Mouse (Mus musculus) layer of hippocampus, adult 9-11 months (tissue): ENCODE data around the gene Htr6.

ENCODE experiments used
- DNase-seq: peaks from one replicate; pipeline ENCODE4 v3.0.0; 2022

The Htr6 gene

GRCm38 (mm10) chr4:139043600-139043999 lies 31.8 kb downstream of the Htr6 start:
- no peak for DNase-seq

DNA sequence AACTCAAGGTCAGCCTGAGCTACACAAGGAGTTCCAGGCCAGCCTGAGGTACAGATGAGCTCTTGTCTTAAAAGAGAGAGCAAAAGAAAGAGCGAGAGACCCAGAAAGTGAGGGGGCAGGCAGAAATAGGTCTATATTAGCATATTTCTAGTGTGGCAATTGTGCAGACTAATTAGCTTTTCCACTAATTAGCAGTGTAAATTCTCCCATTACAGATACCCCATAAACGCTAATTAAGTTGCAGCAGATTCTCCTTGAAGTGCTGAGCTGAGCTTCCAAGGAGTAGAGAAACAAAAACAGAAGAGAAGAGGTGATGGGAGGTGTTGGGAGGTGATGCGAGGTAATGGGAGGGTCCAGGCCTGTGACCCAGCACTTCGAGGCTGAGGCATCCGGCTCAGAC lies 32.8 kb downstream of the Htr6 start:
- no peak for DNase-seq

DNA sequence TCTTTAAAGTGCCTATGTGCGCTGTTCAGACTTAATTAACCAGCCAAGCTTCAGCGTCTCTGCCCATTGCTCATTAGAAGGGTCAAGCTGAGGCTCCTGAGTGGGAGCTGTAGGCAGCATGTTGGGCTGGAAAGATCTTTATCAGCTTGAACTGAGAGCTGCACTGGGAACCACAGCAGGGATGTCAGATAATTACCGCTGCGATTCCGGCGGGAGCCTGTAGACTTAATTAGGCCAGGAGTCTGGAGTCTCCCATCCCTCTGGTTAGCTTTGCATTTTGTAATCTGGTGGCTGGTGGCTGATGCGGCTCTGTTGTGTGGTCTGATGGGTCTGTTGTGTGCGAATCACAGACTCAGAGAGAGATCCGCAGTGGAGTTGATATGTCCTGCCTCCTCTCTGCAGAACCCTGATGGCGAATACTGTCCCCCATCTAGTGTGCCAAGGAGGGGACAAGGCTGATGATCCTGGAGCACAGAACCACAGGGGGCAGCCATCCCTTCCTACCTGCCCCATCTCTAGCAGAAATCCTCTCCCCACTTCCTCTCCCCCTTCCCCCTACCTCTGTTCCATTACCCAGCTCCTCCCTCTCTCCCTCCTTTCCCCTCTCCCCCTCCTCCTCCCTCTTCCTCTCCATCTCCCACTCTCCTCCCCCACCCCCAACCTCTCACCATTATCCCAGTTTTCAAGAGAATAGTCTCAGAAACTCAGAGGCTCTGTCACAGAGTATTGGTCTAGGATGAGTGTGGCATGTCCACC lies 35.1 kb downstream of the Htr6 start:
- no peak for DNase-seq

DNA sequence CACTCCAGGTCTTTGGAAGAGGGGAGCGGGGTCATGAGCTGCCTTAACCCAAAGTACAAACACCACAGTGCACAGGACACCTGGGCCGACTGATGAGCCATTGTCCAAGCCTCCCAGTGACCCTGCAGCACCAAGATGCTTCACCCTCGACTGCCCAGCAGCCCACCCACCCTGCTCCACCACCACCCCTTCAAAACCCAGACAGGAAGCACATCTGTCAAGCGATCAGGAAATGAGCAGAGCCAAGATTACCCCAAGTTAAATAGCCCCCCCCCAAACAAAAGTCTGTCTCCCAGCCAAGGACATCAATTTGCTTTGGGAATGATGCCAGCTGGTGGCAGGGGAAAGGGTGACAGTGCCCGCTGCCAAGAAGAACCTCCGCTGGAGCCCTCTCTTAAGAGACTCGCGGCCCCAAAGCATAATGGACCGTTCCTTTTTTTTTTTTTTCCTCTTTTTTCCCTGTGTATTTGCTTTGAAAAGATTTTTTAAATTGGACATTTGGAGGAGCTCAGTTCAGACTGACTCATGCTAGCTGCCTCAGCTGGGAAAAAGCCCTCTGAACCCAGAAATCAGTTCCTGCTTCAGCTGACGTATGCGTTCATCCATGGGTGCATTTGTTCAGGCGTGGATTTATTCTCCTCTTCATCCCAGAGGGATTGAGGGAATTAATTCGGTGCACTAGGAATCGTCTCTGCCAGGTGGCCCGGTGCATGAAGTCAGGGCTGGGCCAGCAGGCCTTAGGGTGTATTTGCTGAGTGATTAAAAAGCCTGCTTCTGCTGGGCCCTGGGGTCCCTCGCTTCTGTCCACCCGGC lies 37.4 kb downstream of the Htr6 start:
- no peak for DNase-seq

DNA sequence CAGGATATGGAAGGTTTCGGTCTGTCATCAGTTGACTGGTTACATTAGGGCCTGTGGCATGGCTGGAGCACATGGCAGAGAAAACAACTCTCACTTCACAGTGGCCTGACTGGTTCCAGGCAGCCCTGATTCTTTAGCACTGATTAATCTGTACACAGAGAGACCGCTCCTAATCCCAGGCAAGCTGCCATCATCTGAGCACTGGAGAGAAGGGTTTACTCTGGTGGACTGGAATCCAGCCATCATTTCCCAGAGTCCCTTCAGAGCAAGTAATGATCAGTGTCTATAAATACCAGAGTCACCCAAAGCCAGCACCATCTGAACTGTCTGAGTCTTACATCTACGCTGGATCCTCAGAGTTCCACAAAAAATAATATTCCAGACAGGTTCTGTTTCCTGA lies 39.6 kb downstream of the Htr6 start:
- DNase-seq = no peak

DNA sequence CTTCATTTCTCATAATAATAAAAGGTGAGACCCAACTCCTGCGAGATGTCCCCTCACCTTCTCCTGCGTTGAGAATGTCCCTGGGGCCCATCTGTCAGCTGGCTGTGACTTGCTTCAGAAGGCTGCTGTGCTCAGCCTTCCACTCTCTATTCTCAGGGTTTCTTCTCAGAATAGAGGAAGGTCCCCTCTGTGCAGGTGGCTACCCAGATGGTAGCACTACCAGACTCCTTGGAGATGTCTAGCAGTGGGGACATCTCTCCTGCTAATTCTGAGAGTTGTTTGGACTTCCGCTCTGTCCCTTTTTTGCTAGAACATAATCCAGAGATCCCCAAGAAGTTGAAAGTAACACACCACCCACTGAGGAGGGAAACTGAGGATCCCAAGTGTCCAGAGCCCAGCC lies 40.4 kb downstream of the Htr6 start:
- DNase-seq = no peak

GRCm38 (mm10) chr4:139034540-139034939 lies 40.8 kb downstream of the Htr6 start:
- no peak for DNase-seq

DNA sequence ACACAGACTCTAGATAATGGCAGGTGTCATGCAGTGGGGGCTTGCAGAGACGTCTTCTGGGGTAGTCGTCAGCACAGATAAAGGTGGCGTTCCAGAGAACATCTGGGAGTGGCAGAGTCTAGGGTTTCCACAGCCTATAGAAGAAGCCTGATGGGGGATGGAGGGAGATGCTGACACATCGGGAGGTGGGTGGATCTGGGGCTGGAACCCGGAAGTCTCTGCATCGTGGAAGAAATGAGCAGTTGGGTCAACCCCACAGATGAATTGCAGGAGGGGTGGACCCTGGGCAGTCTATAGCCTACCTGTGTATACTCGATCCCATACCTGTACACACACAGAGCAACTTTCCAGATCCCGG lies 41.4 kb downstream of the Htr6 start:
- DNase-seq = no peak

GRCm38 (mm10) chr4:139033263-139034009 lies 41.9 kb downstream of the Htr6 start:
- DNase-seq = no peak

GRCm38 (mm10) chr4:139032521-139032920 lies 42.8 kb downstream of the Htr6 start:
- DNase-seq = no peak

- no peak for DNase-seq
Observed at GRCm38 (mm10) chr4:139030675-139031074, 44.7 kb downstream of the Htr6 start.

- peak; percentile 74 for DNase-seq
Observed at GRCm38 (mm10) chr4:139024379-139024778, 51.0 kb downstream of the Htr6 start.

GRCm38 (mm10) chr4:139020385-139020784 lies 55.0 kb downstream of the Htr6 start:
- DNase-seq = no peak

GRCm38 (mm10) chr4:139019413-139019812 lies 56.0 kb downstream of the Htr6 start:
- no peak for DNase-seq

GRCm38 (mm10) chr4:139018976-139019375 lies 56.4 kb downstream of the Htr6 start:
- DNase-seq = no peak

GRCm38 (mm10) chr4:139018388-139018787 lies 57.0 kb downstream of the Htr6 start:
- DNase-seq = no peak

DNA sequence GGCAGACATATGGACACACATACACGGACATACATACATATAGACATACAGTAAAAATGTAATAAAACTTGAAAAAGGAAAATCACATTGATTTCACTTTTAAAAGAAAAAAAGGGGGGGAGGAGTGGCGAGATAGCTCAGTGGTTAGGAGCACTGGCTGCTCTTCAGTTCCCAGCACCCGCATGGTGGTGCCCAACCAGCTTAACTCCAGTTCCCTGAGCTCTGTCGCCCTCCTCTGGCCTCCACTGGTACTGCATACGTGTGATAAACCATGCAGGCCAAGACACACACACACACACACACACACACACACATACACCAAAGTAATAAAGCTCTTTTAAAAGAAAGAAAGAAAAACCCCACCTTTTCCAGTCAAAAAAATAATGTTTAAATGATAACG lies 60.6 kb downstream of the Htr6 start:
- no peak for DNase-seq

DNA sequence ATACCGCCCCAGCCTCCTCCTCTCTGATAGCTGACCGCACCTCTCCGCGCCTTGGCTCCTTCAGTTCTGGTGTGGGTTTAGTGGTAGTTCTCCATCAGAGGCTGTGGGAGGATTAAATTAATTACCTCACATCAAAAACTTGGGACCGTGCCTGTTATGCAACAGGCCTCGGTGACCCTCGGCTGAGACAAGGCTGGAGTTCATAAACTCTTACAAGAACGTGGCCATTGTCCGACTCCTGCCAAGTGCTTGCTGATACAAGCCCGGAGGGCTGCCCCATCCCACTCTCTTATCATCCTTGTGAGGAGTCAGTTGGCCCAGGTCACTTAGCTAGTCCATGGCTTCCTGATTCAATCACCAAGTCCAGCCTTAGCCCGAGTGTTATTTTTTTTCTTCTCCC lies 62.1 kb downstream of the Htr6 start:
- DNase-seq = no peak

DNA sequence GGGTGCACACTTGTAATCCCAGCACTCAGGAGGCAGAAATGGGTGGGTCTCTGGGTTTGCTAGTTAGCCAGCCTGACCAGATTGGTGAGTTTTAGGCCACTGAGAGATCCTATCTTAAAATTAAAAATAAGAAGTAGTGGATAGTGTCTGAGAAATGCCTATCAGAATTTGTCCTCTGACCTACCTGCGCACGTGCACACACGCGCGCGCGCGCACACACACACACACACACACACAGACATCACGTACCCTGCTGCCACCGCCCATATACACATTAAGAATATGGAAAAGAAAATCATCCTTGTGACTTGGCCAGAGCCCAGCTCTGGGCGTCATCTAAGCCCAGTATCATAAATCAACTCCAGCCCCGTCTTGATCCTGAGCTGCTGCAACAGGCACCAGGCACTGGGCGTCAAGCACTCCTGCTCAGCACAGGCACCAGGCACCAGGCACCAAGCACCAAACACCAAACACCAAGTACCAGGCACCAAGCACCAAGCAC lies 64.1 kb downstream of the Htr6 start:
- DNase-seq = no peak
